Mouse (Mus musculus) bone marrow macrophage, adult 2 months (primary cell): ENCODE data around the gene Fndc3b.

ENCODE experiments used
- CTCF ChIP-seq: IDR thresholded peaks from 2 replicates; pipeline ENCODE4 v1.5.1; 2012; ENCODE audit warnings: low read depth, mild to moderate bottlenecking, low read length, moderate library complexity
- POLR2A ChIP-seq: IDR thresholded peaks from 2 replicates; pipeline ENCODE4 v1.6.1; 2012; ENCODE audit warnings: mild to moderate bottlenecking, low read depth, low read length, borderline replicate concordance

DNA sequence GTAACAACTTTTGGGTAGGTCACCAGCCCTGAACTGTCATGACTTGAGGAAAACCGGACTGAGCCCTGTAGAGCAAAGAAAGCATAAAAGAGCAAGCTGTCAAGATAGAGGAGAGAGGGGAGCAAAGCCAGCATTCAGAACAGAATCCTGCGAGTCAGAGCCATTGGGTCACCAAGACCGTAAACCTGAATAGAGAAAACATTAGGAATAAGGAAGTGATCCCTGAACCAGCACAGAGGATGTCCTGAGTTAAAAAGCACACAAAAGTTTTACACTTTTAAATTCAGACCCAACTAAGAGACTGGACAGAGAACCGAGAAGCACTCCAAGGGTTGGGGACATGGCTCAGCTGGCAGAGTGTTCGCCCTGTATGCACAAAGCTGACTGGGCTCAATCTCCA lies 24.0 kb upstream of the Fndc3b start:
- no peak for TF ChIP-seq POLR2A
- no peak for TF ChIP-seq CTCF
